Mouse (Mus musculus): ENCODE data around the gene Sema3a. TPM values are rescaled to one million over a fixed set of nuclear protein-coding genes. Genes with fewer than 3 reads are reported as not detected.
A peak's percentile ranks its signal among the peaks of the same experiment; 100 is the strongest.

The Sema3a gene
- polyA plus RNA-seq, 1 experiment from 2014 or later: 36.8 TPM

DNA sequence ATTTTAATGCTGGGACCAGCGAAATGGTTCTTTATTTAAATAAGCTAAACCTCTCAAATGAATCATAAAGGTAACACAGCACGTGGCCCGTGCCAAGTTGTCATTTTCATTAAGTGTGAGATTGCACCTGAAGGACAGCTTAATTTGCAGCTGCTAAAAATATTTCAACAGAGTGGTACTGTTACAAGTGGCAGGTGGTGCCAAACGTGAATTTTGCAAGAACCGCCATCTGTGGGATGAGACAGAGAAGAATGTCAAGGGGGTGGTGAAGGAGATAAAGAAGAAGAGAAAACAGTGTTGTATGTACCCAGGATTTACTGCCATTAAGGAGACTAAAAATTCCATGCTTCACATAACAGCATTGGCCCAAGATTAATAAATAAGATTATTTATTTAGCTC is 423.9 kb downstream of the Sema3a start:
- H3K4me3 ChIP-seq (ENCODE audit: low read depth, low read length): no peak overlapping the region
- WGBS: 73% methylated on average over 5 of the region's 5 CpGs

DNA sequence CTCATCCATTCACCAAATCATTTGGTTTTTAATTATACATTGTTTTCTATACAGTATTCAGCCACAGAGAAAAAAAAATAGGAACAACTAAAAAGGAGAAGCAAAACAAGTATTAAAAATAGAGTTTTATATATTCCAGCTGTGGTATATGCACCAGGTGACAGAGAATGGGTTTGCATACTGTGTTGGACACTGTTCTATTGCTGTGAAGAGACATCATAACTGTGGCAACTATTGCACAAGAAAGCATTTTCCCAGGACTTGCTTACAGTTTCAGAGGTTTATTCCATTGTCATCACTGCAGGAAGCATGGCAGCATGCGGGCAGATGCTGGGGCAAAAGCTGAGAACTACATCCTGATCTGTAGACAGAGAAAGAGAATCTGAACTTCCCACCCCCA is 425.7 kb downstream of the Sema3a start:
- H3K4me3 ChIP-seq (ENCODE audit: low read depth, low read length): no peak overlapping the region
- H3K4me2 ChIP-seq (ENCODE audit: low read depth, low read length): no peak overlapping the region
- H3K27ac ChIP-seq (replicated peaks; ENCODE audit: low read depth, low read length): no peak overlapping the region
- 91% methylated on average over 1 of the region's 1 CpGs for WGBS
- no peak for DNase-seq (ENCODE audit: low spot score)
- H3K4me1 ChIP-seq (ENCODE audit: control insufficient read depth, insufficient read depth, low read length): peaks cover 15% of the 10 kb centered on the region
- no peaks in the 10 kb centered on the region for H3K9me3 ChIP-seq (ENCODE audit: control insufficient read depth, low read length)
- ATAC-seq (ENCODE audit: low read depth): no peak
- H3K27me3 ChIP-seq (replicated peaks; ENCODE audit: control insufficient read depth, insufficient read depth, low read length): no peaks in the 10 kb centered on the region
- H3K9ac ChIP-seq (ENCODE audit: low read depth, low read length): no peak overlapping the region
- H3K36me3 ChIP-seq (ENCODE audit: control insufficient read depth, insufficient read depth, low read length): 0 out of 2 replicates have a peak, but pooled peaks cover 4% of the 10 kb centered on the region

More for the DNA sequence above, 423.9 kb downstream of the Sema3a start:
- Histone ChIP-seq H3K36me3 (ENCODE audit: control insufficient read depth, insufficient read depth, low read length) (0 out of 2 replicates have a peak, but pooled peaks cover 4% of the 10 kb centered on the region), H3K4me1 (ENCODE audit: control insufficient read depth, insufficient read depth, low read length) (peaks cover 15% of the 10 kb centered on the region), H3K27ac (replicated peaks; ENCODE audit: low read depth, low read length) (no peak overlapping the region), H3K9ac (ENCODE audit: low read depth, low read length) (no peak overlapping the region), H3K9me3 (ENCODE audit: control insufficient read depth, low read length) (no peaks in the 10 kb centered on the region), H3K27me3 (replicated peaks; ENCODE audit: control insufficient read depth, insufficient read depth, low read length) (no peaks in the 10 kb centered on the region), H3K4me2 (ENCODE audit: low read depth, low read length) (no peak overlapping the region)
- ATAC-seq (ENCODE audit: low read depth) (peak; percentile 26; the same call in 1 of the 2 replicates), DNase-seq (ENCODE audit: low spot score) (no peak)

DNA sequence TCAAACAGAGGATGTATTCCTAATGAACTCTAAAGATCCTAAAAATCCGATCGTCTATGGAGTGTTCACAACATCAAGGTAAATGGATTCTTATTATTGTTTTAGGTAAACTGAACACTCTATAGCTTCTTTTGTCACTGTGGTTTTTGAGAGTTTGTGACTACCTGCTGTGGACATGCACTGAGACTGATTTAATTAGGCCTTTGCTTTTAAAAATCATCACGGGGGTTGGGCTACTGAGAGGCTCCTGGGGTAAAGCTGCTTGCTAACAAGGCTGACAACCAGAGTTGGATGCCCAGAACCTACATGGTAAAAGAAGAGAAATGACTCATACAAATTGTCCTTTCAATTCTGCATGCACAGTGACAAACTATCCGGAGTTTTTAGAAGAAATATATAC is 432.0 kb downstream of the Sema3a start:
- no peak for DNase-seq (ENCODE audit: low spot score)
- ATAC-seq (ENCODE audit: low read depth): no peak
- no peak overlapping the region for H3K4me2 ChIP-seq (ENCODE audit: low read depth, low read length)
- H3K27me3 ChIP-seq (replicated peaks; ENCODE audit: control insufficient read depth, insufficient read depth, low read length): no peaks in the 10 kb centered on the region
- H3K9ac ChIP-seq (ENCODE audit: low read depth, low read length): no peak overlapping the region
- no peaks in the 10 kb centered on the region for H3K9me3 ChIP-seq (ENCODE audit: control insufficient read depth, low read length)
- no peak overlapping the region for H3K4me3 ChIP-seq (ENCODE audit: low read depth, low read length)
- no peaks in the 10 kb centered on the region for H3K4me1 ChIP-seq (ENCODE audit: control insufficient read depth, insufficient read depth, low read length)
- H3K36me3 ChIP-seq (ENCODE audit: control insufficient read depth, insufficient read depth, low read length): peaks cover 6% of the 10 kb centered on the region
- no peak overlapping the region for H3K27ac ChIP-seq (replicated peaks; ENCODE audit: low read depth, low read length)
- 72% methylated on average over 4 of the region's 4 CpGs for WGBS

DNA sequence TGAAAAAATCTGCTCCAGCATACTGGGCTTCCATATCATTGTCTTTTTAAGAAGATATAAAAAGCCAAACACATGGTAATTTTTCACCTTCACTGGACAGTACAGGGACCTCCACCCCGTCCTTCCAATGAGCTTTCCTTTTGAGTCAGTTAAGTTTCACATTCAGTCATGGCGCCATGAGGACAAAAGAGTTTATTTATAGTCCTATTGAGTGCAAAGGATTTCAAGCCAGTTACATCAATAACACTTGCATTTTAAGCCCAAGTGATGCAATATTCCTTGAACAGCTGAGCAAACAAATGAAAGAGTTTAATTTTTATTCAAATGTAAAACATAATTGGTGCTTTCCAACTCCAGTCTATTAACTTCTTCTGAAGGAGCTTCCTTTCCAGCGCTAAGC is 448.7 kb downstream of the Sema3a start:
- Histone ChIP-seq H3K36me3 (ENCODE audit: control insufficient read depth, insufficient read depth, low read length) (peaks cover 13% of the 10 kb centered on the region), H3K4me2 (ENCODE audit: low read depth, low read length) (no peak overlapping the region), H3K4me1 (ENCODE audit: control insufficient read depth, insufficient read depth, low read length) (no peaks in the 10 kb centered on the region), H3K27ac (replicated peaks; ENCODE audit: low read depth, low read length) (no peak overlapping the region), H3K9ac (ENCODE audit: low read depth, low read length) (no peak overlapping the region), H3K27me3 (replicated peaks; ENCODE audit: control insufficient read depth, insufficient read depth, low read length) (no peaks in the 10 kb centered on the region), H3K9me3 (ENCODE audit: control insufficient read depth, low read length) (no peaks in the 10 kb centered on the region), H3K4me3 (ENCODE audit: low read depth, low read length) (no peak overlapping the region)
- 86% methylated on average over 3 of the region's 3 CpGs for WGBS
- ATAC-seq (ENCODE audit: low read depth) (no peak), DNase-seq (ENCODE audit: low spot score) (no peak)

DNA sequence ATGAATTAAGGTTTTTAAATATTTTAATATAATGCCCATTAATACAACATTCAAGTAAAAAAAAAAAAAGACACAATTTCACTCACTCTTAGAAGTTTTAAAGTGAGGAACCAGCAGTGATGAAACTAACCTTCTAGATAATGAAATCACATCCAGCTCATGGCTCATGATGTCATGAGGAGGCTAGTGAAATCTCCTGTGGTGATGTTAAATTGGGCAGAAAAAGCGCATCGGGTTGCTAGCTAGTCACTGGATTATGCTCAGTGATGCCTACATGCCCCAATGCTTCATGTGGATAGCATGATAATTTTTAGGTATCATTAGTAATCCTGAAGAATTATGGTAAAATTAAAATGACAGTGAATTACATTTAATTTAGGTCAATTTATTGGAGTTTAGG is 453.9 kb downstream of the Sema3a start:
- Histone ChIP-seq H3K4me1 (ENCODE audit: control insufficient read depth, insufficient read depth, low read length) (no peaks in the 10 kb centered on the region), H3K36me3 (ENCODE audit: control insufficient read depth, insufficient read depth, low read length) (no peaks in the 10 kb centered on the region), H3K4me3 (ENCODE audit: low read depth, low read length) (no peak overlapping the region), H3K9me3 (ENCODE audit: control insufficient read depth, low read length) (no peaks in the 10 kb centered on the region), H3K9ac (ENCODE audit: low read depth, low read length) (no peak overlapping the region), H3K27ac (replicated peaks; ENCODE audit: low read depth, low read length) (no peak overlapping the region), H3K27me3 (replicated peaks; ENCODE audit: control insufficient read depth, insufficient read depth, low read length) (no peaks in the 10 kb centered on the region), H3K4me2 (ENCODE audit: low read depth, low read length) (no peak overlapping the region)
- no peak for ATAC-seq (ENCODE audit: low read depth)
- DNase-seq (ENCODE audit: low spot score): peak; percentile 38
- 71% methylated on average over 2 of the region's 2 CpGs for WGBS

DNA sequence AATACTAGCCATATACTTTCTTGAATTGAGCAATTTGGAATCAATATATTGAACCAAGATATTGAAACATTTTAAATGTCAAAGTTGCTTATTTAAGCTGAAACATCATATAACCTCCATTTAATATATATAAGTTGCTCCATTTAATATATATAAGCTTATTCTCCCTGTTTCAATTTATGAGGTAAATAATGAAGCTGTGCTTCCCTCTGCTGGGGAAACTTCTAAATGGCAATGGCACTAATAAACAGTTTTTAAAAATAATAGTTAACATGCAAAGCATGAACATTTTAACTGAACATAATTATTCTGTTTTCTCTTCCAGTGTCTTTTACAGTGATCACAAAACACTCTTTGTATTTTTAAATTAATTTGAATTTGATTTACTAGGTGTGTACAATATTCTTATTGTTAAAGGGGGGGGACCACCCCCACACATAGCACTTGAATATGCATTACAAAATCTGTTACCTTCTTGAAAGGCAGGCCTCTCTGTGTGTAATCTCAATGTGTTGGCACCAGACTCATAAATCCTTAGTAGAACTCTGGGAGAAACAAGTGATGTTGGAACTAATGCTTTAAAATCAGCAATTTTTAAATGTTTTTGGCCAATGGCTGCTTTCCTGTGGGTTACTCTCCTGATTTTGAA is 460.5 kb downstream of the Sema3a start:
- H3K27me3 ChIP-seq (replicated peaks; ENCODE audit: control insufficient read depth, insufficient read depth, low read length): no peaks in the 10 kb centered on the region
- H3K36me3 ChIP-seq (ENCODE audit: control insufficient read depth, insufficient read depth, low read length): 0 out of 2 replicates have a peak, but pooled peaks cover 3% of the 10 kb centered on the region
- DNase-seq (ENCODE audit: low spot score): peak; percentile 36
- no peak overlapping the region for H3K4me3 ChIP-seq (ENCODE audit: low read depth, low read length)
- H3K27ac ChIP-seq (replicated peaks; ENCODE audit: low read depth, low read length): no peak overlapping the region
- ATAC-seq (ENCODE audit: low read depth): no peak
- no peaks in the 10 kb centered on the region for H3K4me1 ChIP-seq (ENCODE audit: control insufficient read depth, insufficient read depth, low read length)
- no peak overlapping the region for H3K9ac ChIP-seq (ENCODE audit: low read depth, low read length)
- no peaks in the 10 kb centered on the region for H3K9me3 ChIP-seq (ENCODE audit: control insufficient read depth, low read length)
- H3K4me2 ChIP-seq (ENCODE audit: low read depth, low read length): no peak overlapping the region

DNA sequence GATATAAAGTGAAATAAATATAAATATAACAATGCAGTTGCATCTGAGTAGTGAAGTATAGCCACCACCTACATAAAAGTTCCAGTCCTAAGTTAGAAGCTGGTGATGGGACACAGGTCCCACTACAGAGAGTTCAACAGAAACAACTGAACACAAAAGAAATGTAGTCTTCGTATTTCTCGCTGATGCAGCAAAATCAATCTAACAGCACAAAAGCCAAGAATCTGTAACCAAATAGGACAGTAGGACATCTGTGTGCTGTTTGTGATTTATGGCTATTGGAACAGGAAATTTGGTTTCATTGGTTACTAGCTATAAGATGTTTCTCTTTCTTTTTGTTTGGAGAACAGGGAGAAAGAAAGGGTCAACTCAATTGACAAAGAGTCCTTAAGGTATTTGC is 469.2 kb downstream of the Sema3a start:
- Histone ChIP-seq H3K36me3 (ENCODE audit: control insufficient read depth, insufficient read depth, low read length) (peaks cover 10% of the 10 kb centered on the region), H3K27me3 (replicated peaks; ENCODE audit: control insufficient read depth, insufficient read depth, low read length) (no peaks in the 10 kb centered on the region), H3K4me1 (ENCODE audit: control insufficient read depth, insufficient read depth, low read length) (no peaks in the 10 kb centered on the region), H3K4me2 (ENCODE audit: low read depth, low read length) (no peak overlapping the region), H3K9me3 (ENCODE audit: control insufficient read depth, low read length) (no peaks in the 10 kb centered on the region), H3K27ac (replicated peaks; ENCODE audit: low read depth, low read length) (no peak overlapping the region), H3K9ac (ENCODE audit: low read depth, low read length) (no peak overlapping the region), H3K4me3 (ENCODE audit: low read depth, low read length) (no peak overlapping the region)
- ATAC-seq (ENCODE audit: low read depth) (no peak), DNase-seq (ENCODE audit: low spot score) (no peak)
- WGBS: 87% methylated on average over 2 of the region's 2 CpGs

DNA sequence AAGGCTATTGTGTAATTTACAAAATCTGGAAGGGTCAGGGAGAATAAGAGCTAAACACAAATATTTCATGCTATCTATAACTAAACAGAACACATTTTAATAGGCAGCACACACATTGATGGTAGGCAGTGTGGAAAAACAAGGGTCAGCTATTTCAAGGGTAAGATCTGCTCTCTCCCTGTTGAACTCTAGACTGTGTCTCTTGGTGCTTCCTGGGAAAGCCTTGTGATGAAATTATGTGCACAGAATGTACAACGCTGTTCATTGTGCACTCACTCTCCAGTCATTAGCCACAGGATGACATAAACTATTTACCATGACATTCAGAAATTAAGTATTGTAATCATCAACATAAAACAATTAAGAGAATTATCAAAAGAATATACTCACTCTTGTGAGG is 486.4 kb downstream of the Sema3a start:
- DNase-seq (ENCODE audit: low spot score) (no peak), ATAC-seq (ENCODE audit: low read depth) (no peak)
- Histone ChIP-seq H3K4me2 (ENCODE audit: low read depth, low read length) (no peak overlapping the region), H3K27ac (replicated peaks; ENCODE audit: low read depth, low read length) (no peak overlapping the region), H3K27me3 (replicated peaks; ENCODE audit: control insufficient read depth, insufficient read depth, low read length) (no peaks in the 10 kb centered on the region), H3K4me1 (ENCODE audit: control insufficient read depth, insufficient read depth, low read length) (no peaks in the 10 kb centered on the region), H3K36me3 (ENCODE audit: control insufficient read depth, insufficient read depth, low read length) (no peaks in the 10 kb centered on the region), H3K9ac (ENCODE audit: low read depth, low read length) (no peak overlapping the region), H3K9me3 (ENCODE audit: control insufficient read depth, low read length) (no peaks in the 10 kb centered on the region), H3K4me3 (ENCODE audit: low read depth, low read length) (no peak overlapping the region)
- 52% methylated on average over 1 of the region's 1 CpGs for WGBS

DNA sequence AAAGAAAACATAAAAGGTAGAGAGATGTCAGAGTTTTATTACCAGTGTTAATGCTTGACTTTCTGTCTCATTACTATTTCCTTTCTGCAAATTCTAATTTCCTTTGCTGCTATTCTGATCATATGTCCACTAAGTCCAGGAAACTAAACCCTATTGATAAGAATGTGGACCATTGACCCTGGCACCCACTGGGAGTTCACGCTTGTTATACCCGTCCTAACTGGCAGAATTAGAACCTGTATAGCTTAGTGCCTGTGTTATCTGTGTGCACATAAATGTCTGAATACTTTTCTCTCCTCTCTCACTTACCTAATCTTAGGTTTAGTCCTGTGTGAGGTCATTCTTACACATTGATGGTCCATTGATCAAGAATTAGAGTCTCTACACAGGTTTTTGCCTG is 486.9 kb downstream of the Sema3a start:
- no peak for DNase-seq (ENCODE audit: low spot score)

More for the DNA sequence above, 486.9 kb downstream of the Sema3a start:
- Histone ChIP-seq H3K9me3 (ENCODE audit: control insufficient read depth, low read length) (no peaks in the 10 kb centered on the region), H3K36me3 (ENCODE audit: control insufficient read depth, insufficient read depth, low read length) (no peaks in the 10 kb centered on the region), H3K27me3 (replicated peaks; ENCODE audit: control insufficient read depth, insufficient read depth, low read length) (no peaks in the 10 kb centered on the region), H3K4me3 (ENCODE audit: low read depth, low read length) (no peak overlapping the region), H3K27ac (replicated peaks; ENCODE audit: low read depth, low read length) (no peak overlapping the region), H3K4me1 (ENCODE audit: control insufficient read depth, insufficient read depth, low read length) (no peaks in the 10 kb centered on the region), H3K9ac (ENCODE audit: low read depth, low read length) (no peak overlapping the region), H3K4me2 (ENCODE audit: low read depth, low read length) (no peak overlapping the region)
- WGBS: 70% methylated on average over 2 of the region's 2 CpGs
- no peak for ATAC-seq (ENCODE audit: low read depth)
